Mouse (Mus musculus) neutrophil, adult 59 days (primary cell): ENCODE data around the gene Krtap19-4. TPM values are rescaled to one million over a fixed set of nuclear protein-coding genes. Genes with fewer than 3 reads are reported as not detected.

ENCODE experiments used
- total RNA-seq, 2 experiments: library from RNA; stranded (reverse); gene quantifications; 1 replicate in 1 of 2; 2 replicates in 1 of 2; pipeline ENCODE4 v1.2.4; 2023

The Krtap19-4 gene
- not detected for total RNA-seq

DNA sequence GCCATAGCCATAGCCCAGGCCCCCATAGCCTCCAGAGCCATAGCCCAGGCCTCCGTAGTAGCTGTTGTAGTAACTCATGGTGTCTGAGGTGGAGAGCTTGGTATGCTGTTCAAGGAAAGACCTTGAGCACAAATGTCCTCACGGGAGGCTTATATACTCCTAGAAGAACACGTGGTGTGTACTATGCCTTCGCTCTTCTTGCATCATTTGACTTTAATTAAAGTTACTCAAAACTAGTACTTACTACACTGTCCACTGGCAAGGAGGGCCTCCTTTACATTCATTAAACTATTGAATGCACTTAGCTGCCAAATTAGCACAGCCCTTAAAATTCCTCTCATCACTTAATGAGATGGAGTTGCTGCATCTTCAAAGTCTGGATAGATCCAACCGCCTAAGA, at the start of gene Krtap19-4:
TSS of gene Krtap19-4 (minus strand) at position 101 of the 400 bp plus-strand sequence.

DNA sequence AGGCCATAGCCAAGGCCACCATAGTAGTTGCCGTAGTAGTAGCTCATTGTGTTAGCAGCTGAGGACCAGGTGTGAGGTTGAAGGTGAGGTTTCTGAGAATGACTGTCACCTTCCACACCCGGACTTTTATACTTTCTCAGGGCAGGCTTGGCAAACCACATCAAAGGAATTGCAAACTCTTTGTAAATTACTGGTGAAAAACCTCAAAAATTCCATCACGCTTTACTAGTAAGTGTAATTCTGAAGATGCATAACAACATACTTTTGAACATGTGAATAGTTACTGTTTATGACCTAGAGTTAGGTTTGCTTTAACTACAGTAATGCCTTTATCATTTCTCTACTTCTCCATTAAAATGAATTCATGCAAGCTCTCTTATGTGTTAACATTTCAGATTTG, 47.3 kb upstream of the Krtap19-4 start, which contains the start of gene Krtap19-9b:
TSS of gene Krtap19-9b (minus strand) at position 101 of the 400 bp plus-strand sequence.

DNA sequence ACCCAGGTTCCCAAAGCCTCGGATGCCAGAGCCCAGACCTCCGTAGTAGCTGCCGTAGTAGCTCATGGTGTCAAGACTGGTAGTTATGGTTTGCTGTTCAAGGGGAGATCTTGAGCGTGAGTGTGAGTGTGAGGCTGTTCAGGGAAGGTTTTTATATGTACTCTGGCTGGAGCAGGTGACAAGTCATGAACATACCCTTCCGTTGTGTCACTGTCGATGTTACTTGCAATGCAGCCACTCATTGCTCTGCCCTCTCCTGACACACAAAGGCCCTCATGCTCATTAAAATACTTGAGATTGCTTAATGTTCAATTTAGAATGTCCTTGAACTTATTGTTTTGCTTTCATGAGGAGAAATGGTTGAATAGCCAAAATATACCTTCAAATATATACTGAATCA, 11.5 kb upstream of the Krtap19-4 start, which contains the start of gene Krtap19-5:
TSS of gene Krtap19-5 (minus strand) at position 101 of the 400 bp plus-strand sequence.

DNA sequence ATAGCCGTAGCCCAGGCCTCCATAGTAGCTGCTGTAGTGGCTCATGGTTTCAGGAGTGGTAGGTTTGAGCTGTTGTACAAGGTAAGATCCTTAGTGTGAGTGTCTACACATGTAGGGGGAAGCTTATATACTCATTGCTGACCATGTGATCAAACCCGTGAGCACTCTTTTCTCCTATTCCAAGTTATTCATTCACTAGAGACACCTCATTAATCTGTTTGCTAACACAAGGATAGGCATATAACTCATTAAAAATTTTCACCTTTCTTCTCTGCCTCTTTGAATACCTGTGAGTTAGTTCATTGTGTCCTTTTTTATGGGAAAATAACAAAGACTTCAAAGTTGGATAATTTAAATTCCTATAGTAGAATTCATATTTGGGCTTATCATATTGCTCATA, 7.0 kb downstream of the Krtap19-4 start, which contains the start of gene Krtap19-3:
TSS of gene Krtap19-3 (minus strand) at position 101 of the 400 bp plus-strand sequence.

DNA sequence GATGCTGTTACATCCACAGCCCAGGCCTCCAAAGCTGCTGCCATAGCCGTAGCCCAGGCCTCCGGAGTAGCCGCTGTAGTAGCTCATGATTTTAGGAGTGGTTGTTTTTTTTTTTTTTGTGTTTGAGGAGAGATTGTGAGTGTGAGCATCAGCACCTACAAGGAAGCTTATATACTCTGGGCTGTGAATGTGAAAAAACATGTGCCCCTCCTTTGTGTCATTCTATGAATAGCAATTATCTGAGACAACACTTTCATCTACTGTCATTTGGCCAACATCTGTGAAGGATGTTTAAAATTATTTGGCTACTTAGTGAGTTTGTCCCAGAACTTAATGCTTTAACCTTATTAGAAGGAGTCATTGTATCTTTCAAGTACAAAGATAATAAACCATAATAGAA, 10.7 kb downstream of the Krtap19-4 start, which contains the start of gene Krtap19-2:
TSS of gene Krtap19-2 (minus strand) at position 101 of the 400 bp plus-strand sequence.

DNA sequence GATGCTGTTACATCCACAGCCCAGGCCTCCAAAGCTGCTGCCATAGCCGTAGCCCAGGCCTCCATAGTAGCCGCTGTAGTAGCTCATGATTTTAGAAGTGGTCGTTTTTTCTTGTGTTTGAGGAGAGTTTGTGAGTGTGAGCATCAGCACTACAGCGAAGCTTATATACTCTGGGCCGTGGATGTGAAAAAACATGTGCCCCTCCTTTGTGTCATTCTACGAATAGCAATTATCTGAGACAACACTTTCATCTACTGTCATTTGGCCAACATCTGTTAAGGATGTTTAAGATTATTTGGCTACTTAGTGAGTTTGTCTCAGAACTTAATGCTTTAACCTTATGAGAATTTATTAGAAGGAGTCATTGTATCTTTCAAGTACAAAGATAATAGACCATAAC, 15.6 kb downstream of the Krtap19-4 start, which contains the start of gene Krtap19-1:
TSS of gene Krtap19-1 (minus strand) at position 101 of the 400 bp plus-strand sequence.

Other genes starting within 250 kb of the Krtap19-4 start
- gene Krtap26-1, start 237.3 kb downstream of the Krtap19-4 start, total RNA-seq = not detected
- not detected for gene Krtap27-1, start 213.4 kb downstream of the Krtap19-4 start, total RNA-seq
- gene 2310061N02Rik, start 177.1 kb downstream of the Krtap19-4 start, total RNA-seq = not detected
- gene Krtap13-1, start 156.2 kb downstream of the Krtap19-4 start, total RNA-seq = not detected
- not detected for gene Krtap13, start 133.5 kb downstream of the Krtap19-4 start, total RNA-seq
- not detected for gene 2310034C09Rik, start 126.2 kb downstream of the Krtap19-4 start, total RNA-seq
- not detected for gene 2310057N15Rik, start 110.9 kb downstream of the Krtap19-4 start, total RNA-seq
- not detected for gene Gm5965, start 107.2 kb downstream of the Krtap19-4 start, total RNA-seq
- not detected for gene Gm20741, start 72.9 kb downstream of the Krtap19-4 start, total RNA-seq
- not detected for gene Krtap15, start 64.9 kb downstream of the Krtap19-4 start, total RNA-seq
- not detected for gene Krtap14, start 58.9 kb downstream of the Krtap19-4 start, total RNA-seq
- not detected for gene Krtap19-1, start 15.7 kb downstream of the Krtap19-4 start, total RNA-seq
- not detected for gene Krtap19-2, start 10.8 kb downstream of the Krtap19-4 start, total RNA-seq
- not detected for gene Krtap19-3, start 7.1 kb downstream of the Krtap19-4 start, total RNA-seq
- gene Krtap19-5, start 11.4 kb upstream of the Krtap19-4 start, total RNA-seq = not detected
- gene Krtap19-9b, start 47.2 kb upstream of the Krtap19-4 start, total RNA-seq = not detected
- gene Krtap16-3, start 77.8 kb upstream of the Krtap19-4 start, total RNA-seq = not detected
- gene Krtap22-2, start 125.7 kb upstream of the Krtap19-4 start, total RNA-seq = not detected
- not detected for gene Gm10229, start 130.2 kb upstream of the Krtap19-4 start, total RNA-seq
- gene Krtap6-1, start 146.6 kb upstream of the Krtap19-4 start, total RNA-seq = not detected
- not detected for gene Gm10228, start 156.4 kb upstream of the Krtap19-4 start, total RNA-seq
- gene Krtap6-5, start 162.8 kb upstream of the Krtap19-4 start, total RNA-seq = not detected
- gene 1110025L11Rik, start 178.9 kb upstream of the Krtap19-4 start, total RNA-seq = not detected
- gene Krtap6-3, start 198.9 kb upstream of the Krtap19-4 start, total RNA-seq = not detected